Mouse (Mus musculus) myocyte (in vitro differentiated cells): ENCODE results near the gene Ankrd12.

Experiments
- CEBPB ChIP-seq: IDR thresholded peaks from 2 replicates; pipeline ENCODE4 v1.6.1; 2011; ENCODE audit warnings: mild to moderate bottlenecking, moderate library complexity; ENCODE audit not compliant: poor library complexity, insufficient read depth, severe bottlenecking
- E2F4 ChIP-seq: IDR thresholded peaks from one replicate; pipeline ENCODE4 v1.6.1; 2011; ENCODE audit warnings: mild to moderate bottlenecking, control low read depth, moderate library complexity; ENCODE audit not compliant: insufficient read depth
- MYOD1 ChIP-seq, 3 experiments: IDR thresholded peaks; one replicate each; pipeline ENCODE4 v1.6.1; 2011; ENCODE audit warnings: control low read depth in 2 of 3, low read depth in 2 of 3, mild to moderate bottlenecking in 2 of 3, moderate library complexity in 1 of 3; ENCODE audit not compliant: insufficient read length in 2 of 3, control insufficient read depth in 1 of 3
- MYOG ChIP-seq, 3 experiments: IDR thresholded peaks; one replicate each; pipeline ENCODE4 v1.6.1; 2011; ENCODE audit warnings: control low read depth in 2 of 3, low read depth in 2 of 3, mild to moderate bottlenecking in 2 of 3; ENCODE audit not compliant: insufficient read length in 2 of 3, control insufficient read depth in 1 of 3, insufficient read depth in 1 of 3
- POLR2AphosphoS2 ChIP-seq: IDR thresholded peaks from one replicate; pipeline ENCODE4 v1.6.1; 2011; ENCODE audit warnings: low read depth, control low read depth; ENCODE audit not compliant: insufficient read length
- TCF12 ChIP-seq: IDR thresholded peaks from one replicate; pipeline ENCODE4 v1.6.1; 2011; ENCODE audit warnings: mild to moderate bottlenecking, control low read depth; ENCODE audit not compliant: poor library complexity, insufficient read depth, severe bottlenecking
- USF1 ChIP-seq: IDR thresholded peaks from one replicate; pipeline ENCODE4 v1.6.1; 2011; ENCODE audit warnings: low read depth, mild to moderate bottlenecking, control low read depth, moderate library complexity

DNA sequence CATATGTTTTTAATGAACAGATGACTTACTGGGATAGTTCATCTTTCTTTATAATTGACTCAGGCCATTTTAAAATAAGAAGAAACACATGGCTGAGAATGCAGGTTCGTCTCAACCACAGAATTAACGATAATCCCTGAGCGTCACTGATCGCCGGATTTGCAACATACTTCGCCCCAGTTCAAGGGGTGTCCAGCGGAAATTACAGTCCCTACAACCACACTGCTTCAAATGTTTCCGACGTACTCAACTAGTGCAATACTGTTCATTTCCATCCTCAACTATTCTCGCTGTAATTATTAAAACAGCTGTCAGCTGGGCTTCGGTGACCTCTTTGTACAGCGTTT, 1.1 kb downstream of the Ankrd12 start:
- no peak for TF ChIP-seq MYOD1 (IDR thresholded peaks at IDR 0.05; ENCODE audit: control insufficient read depth in 1 of 3, insufficient read length in 2 of 3, low read depth in 2 of 3)
- TF ChIP-seq CEBPB = no peak
- no peak for TF ChIP-seq POLR2AphosphoS2
- TF ChIP-seq E2F4 = no peak
- no peak for TF ChIP-seq USF1
- no peak for TF ChIP-seq MYOG (IDR thresholded peaks at IDR 0.05; ENCODE audit: control insufficient read depth in 1 of 3, insufficient read depth in 1 of 3, insufficient read length in 2 of 3, low read depth in 2 of 3)
- no peak for TF ChIP-seq TCF12
